Mouse (Mus musculus) intestine, embryonic 16.5 days (tissue): ENCODE measurements around the gene Ttc34. TPM values are rescaled to one million over a fixed set of nuclear protein-coding genes. Genes with fewer than 3 reads are reported as not detected.

Experiments used
- ATAC-seq: fragments of 200-750 bp; cut with Nextera tagmentation; 2 replicates; pipeline ENCODE4 v1.8.0; 2017; ENCODE audit warnings: moderate TSS enrichment, moderate library complexity
- H3K27ac ChIP-seq: fragments of 300-500 bp; sonication (generic); 2 replicates; pipeline ENCODE4 v1.5.1; 2014; ENCODE audit warnings: mild to moderate bottlenecking, low read length
- H3K27me3 ChIP-seq: fragments of 300-500 bp; sonication (generic); replicated peaks from 2 replicates; pipeline ENCODE4 v1.6.1; 2014; ENCODE audit warnings: low read length, control low read depth, mixed read lengths; ENCODE audit not compliant: control insufficient read depth, insufficient read depth
- H3K36me3 ChIP-seq: fragments of 300-500 bp; sonication (generic); 2 replicates; pipeline ENCODE4 v1.6.1; 2014; ENCODE audit warnings: low read length, control low read depth; ENCODE audit not compliant: control insufficient read depth, insufficient read depth
- H3K4me1 ChIP-seq: fragments of 300-500 bp; sonication (generic); 2 replicates; pipeline ENCODE4 v1.6.1; 2014; ENCODE audit warnings: low read length, control low read depth, mixed read lengths; ENCODE audit not compliant: control insufficient read depth, insufficient read depth
- H3K4me2 ChIP-seq: fragments of 300-500 bp; sonication (generic); 2 replicates; pipeline ENCODE4 v1.6.1; 2014; ENCODE audit warnings: low read depth, low read length, control low read depth
- H3K4me3 ChIP-seq: fragments of 300-500 bp; sonication (generic); 2 replicates; pipeline ENCODE4 v1.5.1; 2014; ENCODE audit warnings: mild to moderate bottlenecking, low read length
- H3K9ac ChIP-seq: fragments of 300-500 bp; sonication (generic); 2 replicates; pipeline ENCODE4 v1.6.1; 2014; ENCODE audit warnings: low read depth, low read length
- H3K9me3 ChIP-seq: fragments of 300-500 bp; sonication (generic); 2 replicates; pipeline ENCODE4 v1.6.1; 2016; ENCODE audit warnings: low read length, control low read depth; ENCODE audit not compliant: control insufficient read depth
- WGBS: fragments of 180-500 bp; shearing (Covaris S2); extraction: QIAGEN DNeasy Blood & Tissue Kit; methylation state at CpG from one replicate; pipeline ENCODE4 v1.1.7; 2014; 5-methylcytosine and 5-hydroxymethylcytosine counted together
- polyA plus RNA-seq: library from polyadenylated mRNA; unstranded; fragments of >200 nt; fragmentation: Nextera tagmentation; extraction: Ambion mirVana; gene quantifications from 2 replicates; pipeline ENCODE4 v1.2.1, GENCODE M21; 2015

Ttc34 gene
- polyA plus RNA-seq, 1 experiment from 2014 or later = 0.12 TPM

GRCm38 (mm10) chr4:154827181-154827580, 10.1 kb upstream of the Ttc34 start:
- Histone ChIP-seq H3K4me1 (no peaks in the 10 kb centered on the region), H3K9me3 (no peaks in the 10 kb centered on the region), H3K4me3 (no peak overlapping the region), H3K4me2 (no peak overlapping the region), H3K27ac (no peak overlapping the region), H3K27me3 (no peaks in the 10 kb centered on the region), H3K9ac (no peak overlapping the region), H3K36me3 (no peaks in the 10 kb centered on the region)
- 81% methylated on average over 7 of the region's 7 CpGs for WGBS
- no peak for ATAC-seq

GRCm38 (mm10) chr4:154827861-154828610, 9.2 kb upstream of the Ttc34 start:
- 50% methylated on average over 10 of the region's 10 CpGs for WGBS
- Histone ChIP-seq H3K9me3 (no peaks in the 10 kb centered on the region), H3K36me3 (no peaks in the 10 kb centered on the region), H3K4me3 (no peak overlapping the region), H3K4me1 (no peaks in the 10 kb centered on the region), H3K27me3 (no peaks in the 10 kb centered on the region), H3K9ac (no peak overlapping the region), H3K27ac (no peak overlapping the region), H3K4me2 (no peak overlapping the region)
- no peak for ATAC-seq

DNA sequence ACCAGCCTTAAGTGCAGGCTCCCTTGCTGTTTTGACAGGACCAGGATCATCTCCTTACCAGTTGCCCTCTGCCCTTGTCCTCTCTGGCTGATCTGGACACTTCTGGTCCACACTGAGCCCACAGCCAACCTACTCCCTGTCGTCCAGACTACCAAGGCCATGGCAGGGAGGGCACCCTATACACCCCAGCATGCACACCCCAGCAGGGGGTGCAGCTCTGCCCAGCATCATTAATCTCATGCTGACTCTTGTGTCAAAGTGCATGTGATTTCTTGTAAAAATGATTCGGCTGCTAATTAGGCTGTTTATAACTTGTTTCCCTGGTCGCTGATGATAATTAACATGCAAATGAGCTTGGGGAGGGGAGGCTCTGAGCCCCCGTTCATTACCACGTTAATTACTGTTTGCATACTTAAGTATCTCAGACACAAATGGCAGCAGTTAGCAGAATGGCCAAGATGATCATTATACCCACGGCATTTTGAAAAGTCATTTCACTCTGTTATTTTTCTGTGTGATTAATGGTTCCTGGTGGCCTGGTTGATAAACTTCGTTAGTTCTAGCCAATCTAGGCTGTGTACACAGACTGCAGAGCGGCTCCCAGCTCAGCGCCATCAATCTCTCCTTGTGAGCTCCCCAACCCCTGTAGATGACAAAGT, 5.2 kb upstream of the Ttc34 start:
- 34% methylated on average over 9 of the region's 9 CpGs for WGBS
- no peaks in the 10 kb centered on the region for H3K27me3 ChIP-seq
- H3K9ac ChIP-seq = no peak overlapping the region
- no peak overlapping the region for H3K4me2 ChIP-seq
- H3K9me3 ChIP-seq = no peaks in the 10 kb centered on the region
- H3K4me1 ChIP-seq = no peaks in the 10 kb centered on the region
- no peak for ATAC-seq
- no peak overlapping the region for H3K27ac ChIP-seq
- no peak overlapping the region for H3K4me3 ChIP-seq
- no peaks in the 10 kb centered on the region for H3K36me3 ChIP-seq

DNA sequence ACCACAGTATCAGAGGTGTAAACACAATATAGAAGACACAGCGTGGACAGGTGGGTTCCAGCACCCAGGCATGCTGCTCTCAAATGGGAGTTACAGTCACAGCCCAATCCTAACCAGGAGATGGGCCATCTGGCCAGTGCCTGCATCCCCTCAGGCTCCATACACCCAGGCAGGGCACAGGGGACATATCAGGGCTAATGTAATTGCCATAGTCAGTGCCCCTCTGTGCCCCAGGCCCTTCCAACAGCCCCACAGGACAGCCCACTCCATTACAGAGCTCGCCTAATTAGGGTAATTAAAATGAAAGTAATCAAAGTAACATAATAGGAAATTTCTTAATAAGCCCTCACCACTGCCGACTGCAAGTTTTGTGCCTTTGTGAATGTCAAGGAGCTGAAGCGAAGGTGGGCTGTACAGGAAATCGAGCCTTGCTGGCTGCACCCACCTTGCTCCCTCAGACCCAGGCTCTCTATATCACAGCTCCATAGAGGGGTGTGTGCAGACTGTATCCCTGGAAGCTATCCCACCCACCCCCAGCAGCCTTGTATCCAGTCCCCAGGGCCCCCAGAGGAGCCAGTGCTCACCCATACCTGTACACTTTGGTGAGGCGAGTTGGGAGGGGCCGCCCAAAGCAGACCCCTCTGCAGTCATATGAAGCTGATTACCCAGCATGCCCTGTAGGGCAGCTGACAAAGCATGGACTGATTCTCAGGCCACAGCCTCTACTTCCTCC, 910 bp upstream of the Ttc34 start:
- 75% methylated on average over 7 of the region's 7 CpGs for WGBS
- H3K9me3 ChIP-seq = no peaks in the 10 kb centered on the region
- no peak for ATAC-seq
- H3K9ac ChIP-seq = no peak overlapping the region
- H3K4me2 ChIP-seq = no peak overlapping the region
- H3K27me3 ChIP-seq = no peaks in the 10 kb centered on the region
- no peak overlapping the region for H3K27ac ChIP-seq
- no peak overlapping the region for H3K4me3 ChIP-seq
- H3K4me1 ChIP-seq = no peaks in the 10 kb centered on the region
- H3K36me3 ChIP-seq = no peaks in the 10 kb centered on the region

GRCm38 (mm10) chr4:154838741-154839140, 1.5 kb downstream of the Ttc34 start:
- ATAC-seq = no peak
- H3K27ac ChIP-seq = no peak overlapping the region
- 87% methylated on average over 13 of the region's 13 CpGs for WGBS

DNA sequence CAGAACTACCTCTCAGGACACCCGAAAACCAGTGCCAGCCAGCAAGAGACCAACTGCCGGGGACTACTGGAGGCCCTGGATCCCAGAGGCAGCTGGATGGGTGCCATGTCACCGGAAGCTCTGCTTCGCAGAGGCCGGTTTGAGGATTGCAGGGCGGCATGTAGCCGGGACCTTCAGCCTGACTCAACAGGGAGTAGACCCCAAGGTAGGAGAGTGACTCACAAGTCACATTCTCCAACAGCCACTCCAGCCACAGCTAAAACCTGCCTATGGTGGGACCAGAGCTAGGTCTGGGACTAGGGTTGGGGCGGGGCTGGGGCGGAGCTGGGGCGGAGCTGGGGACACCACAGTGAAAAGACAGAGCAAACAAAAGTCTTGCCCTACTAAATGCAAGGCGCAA, 2.1 kb downstream of the Ttc34 start:
- Histone ChIP-seq H3K4me2 (no peak overlapping the region), H3K27ac (no peak overlapping the region), H3K4me3 (no peak overlapping the region), H3K9ac (no peak overlapping the region), H3K27me3 (no peaks in the 10 kb centered on the region), H3K4me1 (no peaks in the 10 kb centered on the region), H3K36me3 (no peaks in the 10 kb centered on the region), H3K9me3 (no peaks in the 10 kb centered on the region)
- 41% methylated on average over 11 of the region's 11 CpGs for WGBS
- ATAC-seq = no peak

More at GRCm38 (mm10) chr4:154838741-154839140, 1.5 kb downstream of the Ttc34 start:
- Histone ChIP-seq H3K27me3 (no peaks in the 10 kb centered on the region), H3K4me2 (no peak overlapping the region), H3K36me3 (no peaks in the 10 kb centered on the region), H3K4me1 (no peaks in the 10 kb centered on the region), H3K9ac (no peak overlapping the region), H3K4me3 (no peak overlapping the region), H3K9me3 (no peaks in the 10 kb centered on the region)

GRCm38 (mm10) chr4:154852696-154853095, 15.4 kb downstream of the Ttc34 start:
- Histone ChIP-seq H3K4me1 (peaks cover 4% of the 10 kb centered on the region), H3K4me2 (no peak overlapping the region), H3K4me3 (no peak overlapping the region), H3K9ac (no peak overlapping the region), H3K9me3 (no peaks in the 10 kb centered on the region), H3K27me3 (peaks cover 18% of the 10 kb centered on the region), H3K36me3 (no peaks in the 10 kb centered on the region), H3K27ac (no peak overlapping the region)
- no peak for ATAC-seq
- 96% methylated on average over 1 of the region's 1 CpGs for WGBS

GRCm38 (mm10) chr4:154853881-154854280, 16.6 kb downstream of the Ttc34 start:
- peaks cover 21% of the 10 kb centered on the region for H3K27me3 ChIP-seq

DNA sequence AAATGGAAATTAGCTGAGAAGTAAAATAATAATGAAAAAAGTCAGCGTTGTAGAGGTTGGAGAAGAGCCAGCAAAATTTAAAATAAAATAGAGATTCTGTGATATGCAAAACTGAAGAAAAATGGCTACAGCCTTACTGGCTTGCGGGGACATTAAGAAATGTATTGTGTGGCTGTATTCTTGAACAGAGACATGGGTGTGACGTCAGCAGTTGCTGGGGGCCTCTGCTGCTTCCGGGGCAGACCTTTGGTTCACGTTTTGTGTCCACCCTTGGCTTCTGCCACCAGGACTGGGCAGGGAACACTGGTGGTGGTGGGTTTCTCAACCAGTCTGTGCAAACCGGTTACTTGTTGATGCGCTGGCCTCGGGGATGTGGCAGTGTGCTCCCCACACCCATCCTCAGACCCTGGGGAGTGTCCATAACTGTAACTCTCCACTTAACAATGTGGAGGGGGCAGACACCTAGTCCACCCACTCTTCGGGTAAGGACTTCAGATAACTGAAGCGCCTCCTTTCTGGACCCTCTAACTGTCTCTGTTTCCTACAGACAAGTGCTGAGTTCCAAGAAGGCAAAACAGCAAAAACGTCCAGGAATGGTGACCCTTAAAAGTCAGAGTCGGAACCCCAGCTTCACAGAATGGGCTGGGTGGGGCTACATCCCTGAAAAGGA, 17.6 kb downstream of the Ttc34 start:
- Histone ChIP-seq H3K9ac (no peak overlapping the region), H3K27ac (no peak overlapping the region), H3K4me1 (peaks cover 4% of the 10 kb centered on the region), H3K9me3 (no peaks in the 10 kb centered on the region), H3K4me3 (no peak overlapping the region), H3K4me2 (no peak overlapping the region), H3K27me3 (peaks cover 21% of the 10 kb centered on the region), H3K36me3 (no peaks in the 10 kb centered on the region)
- WGBS = 63% methylated on average over 12 of the region's 12 CpGs
- no peak for ATAC-seq

More at GRCm38 (mm10) chr4:154853881-154854280, 16.6 kb downstream of the Ttc34 start:
- Histone ChIP-seq H3K4me3 (no peak overlapping the region), H3K36me3 (no peaks in the 10 kb centered on the region), H3K4me1 (peaks cover 4% of the 10 kb centered on the region), H3K9ac (no peak overlapping the region), H3K27ac (no peak overlapping the region), H3K4me2 (no peak overlapping the region), H3K9me3 (no peaks in the 10 kb centered on the region)
- ATAC-seq = no peak
- 66% methylated on average over 4 of the region's 4 CpGs for WGBS
